Mouse (Mus musculus) liver, embryonic 14.5 days (tissue): ENCODE results near the gene H2-Oa. TPM values are rescaled to one million over a fixed set of nuclear protein-coding genes. Genes with fewer than 3 reads are reported as not detected.
"Not testable (repeated sequence)": the region's sequence is repeated elsewhere in the genome, so short reads cannot be mapped to it uniquely, and the experiment has no call there.

Experiments used
- ATAC-seq: fragments of 200-750 bp; cut with Nextera tagmentation; 2 replicates; pipeline ENCODE4 v1.8.0; 2017; ENCODE audit warnings: moderate number of reproducible peaks, mild to moderate bottlenecking, moderate library complexity; ENCODE audit not compliant: insufficient read depth
- DNase-seq, 3 experiments: peaks; one replicate each; pipeline ENCODE4 v3.0.0-alpha.2; 2012 to 2013; ENCODE audit warnings: low read depth in 3 of 3, low spot score in 3 of 3
- H3K27ac ChIP-seq: fragments of 300-500 bp; sonication (generic); 2 replicates; pipeline ENCODE4 v1.5.1; 2014; ENCODE audit warnings: moderate library complexity, mild to moderate bottlenecking, control low read depth, inconsistent platforms
- H3K27me3 ChIP-seq: fragments of 300-500 bp; sonication (generic); 2 replicates; pipeline ENCODE4 v1.6.1; 2014; ENCODE audit warnings: mild to moderate bottlenecking, low read length, moderate library complexity; ENCODE audit not compliant: control insufficient read depth, insufficient read depth
- H3K36me3 ChIP-seq: fragments of 300-500 bp; sonication (generic); replicated peaks from 2 replicates; pipeline ENCODE4 v1.6.1; 2014; ENCODE audit warnings: low read depth; ENCODE audit not compliant: control insufficient read depth, insufficient read depth
- H3K4me1 ChIP-seq, 2 experiments: fragments of 200-500 bp in 1 of 2; fragments of 300-500 bp in 1 of 2; sonication (generic) in 1 of 2; replicated peaks; 2 replicates each; pipeline ENCODE4 v1.6.1; 2012 to 2014; ENCODE audit warnings: antibody characterized with exemption in 1 of 2, inconsistent platforms in 1 of 2, low read length in 1 of 2; ENCODE audit not compliant: control insufficient read depth in 2 of 2, insufficient read depth in 2 of 2
- H3K4me2 ChIP-seq: fragments of 300-500 bp; sonication (generic); 2 replicates; pipeline ENCODE4 v1.6.1; 2014; ENCODE audit warnings: low read depth, mild to moderate bottlenecking, control low read depth, moderate library complexity
- H3K4me3 ChIP-seq, 2 experiments: fragments of 200-500 bp in 1 of 2; fragments of 300-500 bp in 1 of 2; sonication (generic) in 1 of 2; 2 replicates each; pipeline ENCODE4 v1.5.1; 2012 to 2014; ENCODE audit warnings: low read depth in 2 of 2, low read length in 2 of 2, mild to moderate bottlenecking in 2 of 2, control low read depth in 1 of 2, inconsistent platforms in 1 of 2, moderate library complexity in 1 of 2; ENCODE audit not compliant: insufficient read depth in 1 of 2
- H3K9ac ChIP-seq: fragments of 300-500 bp; sonication (generic); replicated peaks from 2 replicates; pipeline ENCODE4 v1.6.1; 2014; ENCODE audit warnings: mild to moderate bottlenecking, control low read depth, moderate library complexity
- H3K9me3 ChIP-seq: fragments of 300-500 bp; sonication (generic); 2 replicates; pipeline ENCODE4 v1.6.1; 2016; ENCODE audit warnings: low read length, mixed read lengths; ENCODE audit not compliant: control insufficient read depth
- CTCF ChIP-seq: IDR thresholded peaks from 2 replicates; pipeline ENCODE4 v1.5.1; 2016; ENCODE audit warnings: antibody characterized with exemption, low read depth, control low read depth
- EP300 ChIP-seq: IDR thresholded peaks from 2 replicates; pipeline ENCODE4 v1.6.1; 2016; ENCODE audit warnings: antibody characterized with exemption, low read depth
- WGBS: fragments of 180-500 bp; shearing (Covaris S2); extraction: QIAGEN DNeasy Blood & Tissue Kit; methylation state at CpG from one replicate; pipeline ENCODE4 v1.1.7; 2014; ENCODE audit not compliant: insufficient replicate concordance; 5-methylcytosine and 5-hydroxymethylcytosine counted together
- polyA plus RNA-seq, 2 experiments: library from polyadenylated mRNA; depleted of rRNA in 1 of 2; stranded (reverse) in 1 of 2; unstranded in 1 of 2; fragments of >200 nt; fragmentation: Nextera tagmentation in 1 of 2; extraction: Ambion mirVana in 1 of 2; gene quantifications; 2 replicates each; pipeline versions ENCODE4 v1.2.1 to v1.2.3; 2012 to 2014

H2-Oa gene
- polyA plus RNA-seq, 2 experiments: 0.45 to 0.51 TPM

- Histone ChIP-seq H3K27ac (no peak within 1 kb of the TSS), H3K4me2 (no peak within 1 kb of the TSS), H3K9ac (no peak within 1 kb of the TSS), H3K4me1 (peaks cover 3 to 10% of the 10 kb centered on the region in 2 experiments; a peak in 3 of 4 replicates), H3K36me3 (no peaks in the 10 kb centered on the region), H3K4me3 (no peak within 1 kb of the TSS), H3K27me3 (peaks cover 19% of the 10 kb centered on the region), H3K9me3 (no peaks in the 10 kb centered on the region)
- TF ChIP-seq EP300 (no peak), CTCF (no peak)
- ATAC-seq (peak; percentile 42; the same call in 1 of the 2 replicates), DNase-seq (no peak)
- WGBS: 10% methylated on average over 7 of the region's 7 CpGs
These were observed 50.9 kb downstream of the H2-Oa start, which contains the start of gene H2-DMb2 for GRCm38 (mm10) chr17:34143033-34143432. H2-DMb2 (plus strand) TSS chr17:34143307.

GRCm38 (mm10) chr17:34143461-34143860 is 51.3 kb downstream of the H2-Oa start:
- no peak for ATAC-seq
- DNase-seq: no peak
- Histone ChIP-seq H3K36me3 (no peaks in the 10 kb centered on the region), H3K27me3 (peaks cover 19% of the 10 kb centered on the region), H3K9me3 (no peaks in the 10 kb centered on the region), H3K27ac (no peak overlapping the region), H3K9ac (no peak overlapping the region), H3K4me3 (no peak overlapping the region), H3K4me2 (no peak overlapping the region), H3K4me1 (peaks cover 3 to 10% of the 10 kb centered on the region in 2 experiments; a peak in 3 of 4 replicates)
- no peak for TF ChIP-seq CTCF
- TF ChIP-seq EP300: no peak
- WGBS: 17% methylated on average over 4 of the region's 5 CpGs

- DNase-seq, H3K4me2 ChIP-seq, ATAC-seq, H3K9ac ChIP-seq, H3K4me3 ChIP-seq, H3K36me3 ChIP-seq, H3K9me3 ChIP-seq, H3K27ac ChIP-seq, H3K4me1 ChIP-seq: not testable (repeated sequence)
- 81% methylated on average over 4 of the region's 4 CpGs for WGBS
- peaks cover 12% of the 10 kb centered on the region for H3K27me3 ChIP-seq
These were observed 52.1 kb downstream of the H2-Oa start for GRCm38 (mm10) chr17:34144221-34144620.

Other genes with a start within 250 kb of the H2-Oa start
Only the 30 nearest of the 32 such genes appear.
- not detected in 2 replicates for gene Gm7029, start 218.5 kb upstream of the H2-Oa start, polyA plus RNA-seq (2012; rRNA removed)
- gene Gm7029, start 218.5 kb upstream of the H2-Oa start, polyA plus RNA-seq (2014; fragmentation: Nextera tagmentation; extraction: Ambion mirVana): not detected in 2 replicates
- 37.2 and 40.8 TPM in 2 replicates for gene Kifc1, start 201.7 kb upstream of the H2-Oa start, polyA plus RNA-seq (2012; rRNA removed)
- gene Kifc1, start 201.7 kb upstream of the H2-Oa start, polyA plus RNA-seq (2014; fragmentation: Nextera tagmentation; extraction: Ambion mirVana): 7.2 and 7.9 TPM in 2 replicates
- gene Platr17, start 187.2 kb upstream of the H2-Oa start, polyA plus RNA-seq (2012; rRNA removed): 0.36 and 0.44 TPM in 2 replicates
- gene Platr17, start 187.2 kb upstream of the H2-Oa start, polyA plus RNA-seq (2014; fragmentation: Nextera tagmentation; extraction: Ambion mirVana): 0.20 and 0.29 TPM in 2 replicates
- gene Daxx, start 182.9 kb upstream of the H2-Oa start, polyA plus RNA-seq (2012; rRNA removed): 11.1 and 14.7 TPM in 2 replicates
- 14.8 and 15.3 TPM in 2 replicates for gene Daxx, start 182.9 kb upstream of the H2-Oa start, polyA plus RNA-seq (2014; fragmentation: Nextera tagmentation; extraction: Ambion mirVana)
- gene Tapbp, start 176.4 kb upstream of the H2-Oa start, polyA plus RNA-seq (2012; rRNA removed): 10.4 and 10.6 TPM in 2 replicates
- gene Tapbp, start 176.4 kb upstream of the H2-Oa start, polyA plus RNA-seq (2014; fragmentation: Nextera tagmentation; extraction: Ambion mirVana): 24.0 and 28.7 TPM in 2 replicates
- gene Zbtb22, start 176.4 kb upstream of the H2-Oa start, polyA plus RNA-seq (2012; rRNA removed): 10.6 and 12.1 TPM in 2 replicates
- 4.7 and 4.8 TPM in 2 replicates for gene Zbtb22, start 176.4 kb upstream of the H2-Oa start, polyA plus RNA-seq (2014; fragmentation: Nextera tagmentation; extraction: Ambion mirVana)
- gene Rgl2, start 162.8 kb upstream of the H2-Oa start, polyA plus RNA-seq (2012; rRNA removed): 17.0 and 19.6 TPM in 2 replicates
- 4.9 and 5.9 TPM in 2 replicates for gene Rgl2, start 162.8 kb upstream of the H2-Oa start, polyA plus RNA-seq (2014; fragmentation: Nextera tagmentation; extraction: Ambion mirVana)
- gene Pfdn6, start 152.0 kb upstream of the H2-Oa start, polyA plus RNA-seq (2012; rRNA removed): 36.8 and 62.4 TPM in 2 replicates
- 103 TPM in 2 replicates for gene Pfdn6, start 152.0 kb upstream of the H2-Oa start, polyA plus RNA-seq (2014; fragmentation: Nextera tagmentation; extraction: Ambion mirVana)
- 17.3 and 18.9 TPM in 2 replicates for gene Wdr46, start 151.7 kb upstream of the H2-Oa start, polyA plus RNA-seq (2012; rRNA removed)
- 8.0 and 11.6 TPM in 2 replicates for gene Wdr46, start 151.7 kb upstream of the H2-Oa start, polyA plus RNA-seq (2014; fragmentation: Nextera tagmentation; extraction: Ambion mirVana)
- 1.1 and 1.3 TPM in 2 replicates for gene B3galt4, start 140.9 kb upstream of the H2-Oa start, polyA plus RNA-seq (2012; rRNA removed)
- 1.1 and 1.8 TPM in 2 replicates for gene B3galt4, start 140.9 kb upstream of the H2-Oa start, polyA plus RNA-seq (2014; fragmentation: Nextera tagmentation; extraction: Ambion mirVana)
- gene Vps52, start 136.5 kb upstream of the H2-Oa start, polyA plus RNA-seq (2012; rRNA removed): 17.4 and 18.7 TPM in 2 replicates
- 15.2 and 18.4 TPM in 2 replicates for gene Vps52, start 136.5 kb upstream of the H2-Oa start, polyA plus RNA-seq (2014; fragmentation: Nextera tagmentation; extraction: Ambion mirVana)
- 829 and 1,098 TPM in 2 replicates for gene Rps18, start 136.3 kb upstream of the H2-Oa start, polyA plus RNA-seq (2012; rRNA removed)
- 1,411 and 1,430 TPM in 2 replicates for gene Rps18, start 136.3 kb upstream of the H2-Oa start, polyA plus RNA-seq (2014; fragmentation: Nextera tagmentation; extraction: Ambion mirVana)
- gene H2-K1, start 92.0 kb upstream of the H2-Oa start, polyA plus RNA-seq (2012; rRNA removed): 124 and 137 TPM in 2 replicates
- gene H2-K1, start 92.0 kb upstream of the H2-Oa start, polyA plus RNA-seq (2014; fragmentation: Nextera tagmentation; extraction: Ambion mirVana): 107 and 108 TPM in 2 replicates
- gene Ring1, start 67.7 kb upstream of the H2-Oa start, polyA plus RNA-seq (2012; rRNA removed): 7.6 and 9.7 TPM in 2 replicates
- gene Ring1, start 67.7 kb upstream of the H2-Oa start, polyA plus RNA-seq (2014; fragmentation: Nextera tagmentation; extraction: Ambion mirVana): 1.2 and 1.7 TPM in 2 replicates
- 30.6 and 32.8 TPM in 2 replicates for gene H2-Ke6, start 64.3 kb upstream of the H2-Oa start, polyA plus RNA-seq (2012; rRNA removed)
- 22.3 and 24.9 TPM in 2 replicates for gene H2-Ke6, start 64.3 kb upstream of the H2-Oa start, polyA plus RNA-seq (2014; fragmentation: Nextera tagmentation; extraction: Ambion mirVana)
- 27.0 and 28.1 TPM in 2 replicates for gene Slc39a7, start 60.7 kb upstream of the H2-Oa start, polyA plus RNA-seq (2012; rRNA removed)
- 25.1 and 26.5 TPM in 2 replicates for gene Slc39a7, start 60.7 kb upstream of the H2-Oa start, polyA plus RNA-seq (2014; fragmentation: Nextera tagmentation; extraction: Ambion mirVana)
- 15.2 and 16.5 TPM in 2 replicates for gene Rxrb, start 60.5 kb upstream of the H2-Oa start, polyA plus RNA-seq (2012; rRNA removed)
- gene Rxrb, start 60.5 kb upstream of the H2-Oa start, polyA plus RNA-seq (2014; fragmentation: Nextera tagmentation; extraction: Ambion mirVana): 6.0 and 7.2 TPM in 2 replicates
- gene Col11a2, start 52.9 kb upstream of the H2-Oa start, polyA plus RNA-seq (2012; rRNA removed): 0.22 and 0.55 TPM in 2 replicates
- 0.06 and 0.20 TPM in 2 replicates for gene Col11a2, start 52.9 kb upstream of the H2-Oa start, polyA plus RNA-seq (2014; fragmentation: Nextera tagmentation; extraction: Ambion mirVana)
- gene H2-DMa, start 27.2 kb downstream of the H2-Oa start, polyA plus RNA-seq (2012; rRNA removed): 2.5 and 3.1 TPM in 2 replicates
- gene H2-DMa, start 27.2 kb downstream of the H2-Oa start, polyA plus RNA-seq (2014; fragmentation: Nextera tagmentation; extraction: Ambion mirVana): 4.4 and 5.5 TPM in 2 replicates
- gene Brd2, start 30.3 kb downstream of the H2-Oa start, polyA plus RNA-seq (2012; rRNA removed): 46.8 and 48.7 TPM in 2 replicates
- 28.8 and 37.5 TPM in 2 replicates for gene Brd2, start 30.3 kb downstream of the H2-Oa start, polyA plus RNA-seq (2014; fragmentation: Nextera tagmentation; extraction: Ambion mirVana)
- 0.40 and 0.58 TPM in 2 replicates for gene H2-DMb2, start 51.0 kb downstream of the H2-Oa start, polyA plus RNA-seq (2012; rRNA removed)
- gene H2-DMb2, start 51.0 kb downstream of the H2-Oa start, polyA plus RNA-seq (2014; fragmentation: Nextera tagmentation; extraction: Ambion mirVana): 0.13 and 0.33 TPM in 2 replicates
- gene H2-DMb1, start 60.7 kb downstream of the H2-Oa start, polyA plus RNA-seq (2012; rRNA removed): 1.2 TPM in 2 replicates
- 0.79 and 0.86 TPM in 2 replicates for gene H2-DMb1, start 60.7 kb downstream of the H2-Oa start, polyA plus RNA-seq (2014; fragmentation: Nextera tagmentation; extraction: Ambion mirVana)
- 1.9 TPM in 2 replicates for gene Tap1, start 95.2 kb downstream of the H2-Oa start, polyA plus RNA-seq (2012; rRNA removed)
- 2.0 and 2.5 TPM in 2 replicates for gene Tap1, start 95.2 kb downstream of the H2-Oa start, polyA plus RNA-seq (2014; fragmentation: Nextera tagmentation; extraction: Ambion mirVana)
- gene Psmb9, start 95.4 kb downstream of the H2-Oa start, polyA plus RNA-seq (2012; rRNA removed): 3.8 and 5.8 TPM in 2 replicates
- 6.0 and 7.5 TPM in 2 replicates for gene Psmb9, start 95.4 kb downstream of the H2-Oa start, polyA plus RNA-seq (2014; fragmentation: Nextera tagmentation; extraction: Ambion mirVana)
- gene Psmb8, start 105.4 kb downstream of the H2-Oa start, polyA plus RNA-seq (2012; rRNA removed): 9.5 and 11.8 TPM in 2 replicates
- 18.8 and 21.7 TPM in 2 replicates for gene Psmb8, start 105.4 kb downstream of the H2-Oa start, polyA plus RNA-seq (2014; fragmentation: Nextera tagmentation; extraction: Ambion mirVana)
- 2.1 and 2.9 TPM in 2 replicates for gene Tap2, start 111.2 kb downstream of the H2-Oa start, polyA plus RNA-seq (2012; rRNA removed)
- gene Tap2, start 111.2 kb downstream of the H2-Oa start, polyA plus RNA-seq (2014; fragmentation: Nextera tagmentation; extraction: Ambion mirVana): 3.1 and 4.9 TPM in 2 replicates
- 0.13 and 0.20 TPM in 2 replicates for gene H2-Ob, start 146.6 kb downstream of the H2-Oa start, polyA plus RNA-seq (2012; rRNA removed)
- 0.13 and 0.17 TPM in 2 replicates for gene H2-Ob, start 146.6 kb downstream of the H2-Oa start, polyA plus RNA-seq (2014; fragmentation: Nextera tagmentation; extraction: Ambion mirVana)
- 2.0 and 2.3 TPM in 2 replicates for gene H2-Ab1, start 165.3 kb downstream of the H2-Oa start, polyA plus RNA-seq (2012; rRNA removed)
- 3.2 and 3.3 TPM in 2 replicates for gene H2-Ab1, start 165.3 kb downstream of the H2-Oa start, polyA plus RNA-seq (2014; fragmentation: Nextera tagmentation; extraction: Ambion mirVana)
- gene H2-Aa, start 195.5 kb downstream of the H2-Oa start, polyA plus RNA-seq (2012; rRNA removed): 1.1 and 1.5 TPM in 2 replicates
- 1.8 and 2.5 TPM in 2 replicates for gene H2-Aa, start 195.5 kb downstream of the H2-Oa start, polyA plus RNA-seq (2014; fragmentation: Nextera tagmentation; extraction: Ambion mirVana)
- gene H2-Eb1, start 213.5 kb downstream of the H2-Oa start, polyA plus RNA-seq (2012; rRNA removed): 0.65 and 0.91 TPM in 2 replicates
- 0.80 and 0.83 TPM in 2 replicates for gene H2-Eb1, start 213.5 kb downstream of the H2-Oa start, polyA plus RNA-seq (2014; fragmentation: Nextera tagmentation; extraction: Ambion mirVana)